Mouse (Mus musculus): ENCODE results near the gene Stx18. TPM values are rescaled to one million over a fixed set of nuclear protein-coding genes. Genes with fewer than 3 reads are reported as not detected.

Stx18 gene
- polyA plus RNA-seq, 1 experiment = 15.3 TPM

- no peak overlapping the region for H3K27ac ChIP-seq (ENCODE audit: insufficient read depth, low read length)
Observed at GRCm38 (mm10) chr5:38039796-38040195, 1.3 kb downstream of the Stx18 start.

DNA sequence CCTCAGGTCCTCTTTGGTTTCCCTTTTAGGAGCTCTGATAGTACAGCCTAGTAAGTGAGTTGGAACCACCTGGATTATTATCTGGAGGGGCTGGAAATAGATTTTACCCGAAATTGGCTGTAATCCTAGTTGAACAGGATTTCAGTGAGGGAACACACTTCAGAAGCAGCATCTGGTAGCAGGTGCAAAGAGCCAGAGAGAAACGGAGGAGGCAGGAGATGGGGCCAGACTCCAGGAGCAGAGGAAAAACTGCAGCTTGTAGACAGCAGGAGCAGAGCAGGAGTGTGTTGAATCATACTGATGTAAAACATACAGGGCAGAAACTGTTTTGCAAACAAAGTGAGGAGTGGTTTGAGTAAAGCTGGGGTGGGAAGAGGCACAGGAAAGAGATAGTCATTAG lies 6.4 kb downstream of the Stx18 start:
- Histone ChIP-seq H3K36me3 (ENCODE audit: control insufficient read depth, insufficient read depth, low read length, poor library complexity, severe bottlenecking) (no peaks in the 10 kb centered on the region), H3K9me3 (replicated peaks; ENCODE audit: control insufficient read depth, insufficient read depth, low read length, poor library complexity, severe bottlenecking) (no peaks in the 10 kb centered on the region), H3K9ac (ENCODE audit: low read depth, poor library complexity, severe bottlenecking) (no peak overlapping the region), H3K27ac (ENCODE audit: insufficient read depth, low read length) (no peak overlapping the region), H3K27me3 (ENCODE audit: control insufficient read depth, insufficient read depth, low read length, poor library complexity, severe bottlenecking) (no peaks in the 10 kb centered on the region), H3K4me1 (ENCODE audit: control insufficient read depth, insufficient read depth, low read length) (no peaks in the 10 kb centered on the region), H3K4me3 (ENCODE audit: low read depth, low read length) (no peak overlapping the region)
- TF ChIP-seq EP300 (IDR thresholded peaks at IDR 0.05; ENCODE audit: insufficient read depth, low read depth, low read length) (no peak), CTCF (IDR thresholded peaks at IDR 0.05; ENCODE audit: low read depth, low read length) (no peak), POLR2A (IDR thresholded peaks at IDR 0.05; ENCODE audit: insufficient read depth, low read length) (no peak)

More at GRCm38 (mm10) chr5:38039796-38040195, 1.3 kb downstream of the Stx18 start:
- no peaks in the 10 kb centered on the region for H3K9me3 ChIP-seq (replicated peaks; ENCODE audit: control insufficient read depth, insufficient read depth, low read length, poor library complexity, severe bottlenecking)
- H3K4me1 ChIP-seq (ENCODE audit: control insufficient read depth, insufficient read depth, low read length) = no peaks in the 10 kb centered on the region
- H3K9ac ChIP-seq (ENCODE audit: low read depth, poor library complexity, severe bottlenecking) = peak overlapping the region; percentile 42
- H3K36me3 ChIP-seq (ENCODE audit: control insufficient read depth, insufficient read depth, low read length, poor library complexity, severe bottlenecking) = no peaks in the 10 kb centered on the region
- no peak for TF ChIP-seq EP300 (IDR thresholded peaks at IDR 0.05; ENCODE audit: insufficient read depth, low read depth, low read length)
- no peak for TF ChIP-seq CTCF (IDR thresholded peaks at IDR 0.05; ENCODE audit: low read depth, low read length)
- TF ChIP-seq POLR2A (IDR thresholded peaks at IDR 0.05; ENCODE audit: insufficient read depth, low read length) = no peak
- H3K27me3 ChIP-seq (ENCODE audit: control insufficient read depth, insufficient read depth, low read length, poor library complexity, severe bottlenecking) = no peaks in the 10 kb centered on the region
- peak overlapping the region; percentile 91 for H3K4me3 ChIP-seq (ENCODE audit: low read depth, low read length)

- H3K9ac ChIP-seq (ENCODE audit: low read depth, poor library complexity, severe bottlenecking) = no peak overlapping the region
- no peaks in the 10 kb centered on the region for H3K36me3 ChIP-seq (ENCODE audit: control insufficient read depth, insufficient read depth, low read length, poor library complexity, severe bottlenecking)
- no peaks in the 10 kb centered on the region for H3K27me3 ChIP-seq (ENCODE audit: control insufficient read depth, insufficient read depth, low read length, poor library complexity, severe bottlenecking)
- no peaks in the 10 kb centered on the region for H3K9me3 ChIP-seq (replicated peaks; ENCODE audit: control insufficient read depth, insufficient read depth, low read length, poor library complexity, severe bottlenecking)
- no peaks in the 10 kb centered on the region for H3K4me1 ChIP-seq (ENCODE audit: control insufficient read depth, insufficient read depth, low read length)
- no peak for TF ChIP-seq CTCF (IDR thresholded peaks at IDR 0.05; ENCODE audit: low read depth, low read length)
- TF ChIP-seq POLR2A (IDR thresholded peaks at IDR 0.05; ENCODE audit: insufficient read depth, low read length) = no peak
- TF ChIP-seq EP300 (IDR thresholded peaks at IDR 0.05; ENCODE audit: insufficient read depth, low read depth, low read length) = no peak
- no peak overlapping the region for H3K27ac ChIP-seq (ENCODE audit: insufficient read depth, low read length)
- H3K4me3 ChIP-seq (ENCODE audit: low read depth, low read length) = no peak overlapping the region
Observed at GRCm38 (mm10) chr5:38048177-38048576, 9.6 kb downstream of the Stx18 start.

DNA sequence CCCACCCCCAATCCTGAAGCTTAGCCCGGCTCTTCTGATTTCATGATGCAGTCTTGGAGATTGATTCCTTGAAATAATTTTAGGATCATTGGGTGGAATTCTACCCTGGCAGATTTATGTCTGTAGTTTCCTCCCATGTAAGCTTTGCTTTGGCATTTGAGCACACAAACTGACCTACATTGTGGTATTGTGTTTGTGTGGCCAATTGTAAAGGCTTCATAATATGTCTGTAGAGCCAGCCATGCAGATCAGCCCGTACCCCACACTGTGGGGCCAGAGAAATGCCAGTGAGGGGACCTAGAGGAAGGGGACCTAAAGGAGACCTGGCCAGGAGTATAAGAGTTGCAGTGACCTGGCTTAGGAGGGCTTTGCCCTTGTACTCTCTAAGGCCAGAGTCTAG lies 22.5 kb downstream of the Stx18 start:
- H3K9ac ChIP-seq (ENCODE audit: low read depth, poor library complexity, severe bottlenecking) = no peak overlapping the region
- TF ChIP-seq CTCF (IDR thresholded peaks at IDR 0.05; ENCODE audit: low read depth, low read length) (no peak), POLR2A (IDR thresholded peaks at IDR 0.05; ENCODE audit: insufficient read depth, low read length) (no peak), EP300 (IDR thresholded peaks at IDR 0.05; ENCODE audit: insufficient read depth, low read depth, low read length) (no peak)
- H3K36me3 ChIP-seq (ENCODE audit: control insufficient read depth, insufficient read depth, low read length, poor library complexity, severe bottlenecking) = no peaks in the 10 kb centered on the region
- H3K4me3 ChIP-seq (ENCODE audit: low read depth, low read length) = no peak overlapping the region
- H3K27ac ChIP-seq (ENCODE audit: insufficient read depth, low read length) = no peak overlapping the region
- no peaks in the 10 kb centered on the region for H3K27me3 ChIP-seq (ENCODE audit: control insufficient read depth, insufficient read depth, low read length, poor library complexity, severe bottlenecking)
- H3K9me3 ChIP-seq (replicated peaks; ENCODE audit: control insufficient read depth, insufficient read depth, low read length, poor library complexity, severe bottlenecking) = no peaks in the 10 kb centered on the region; the same call in 1 of the 2 replicates
- no peaks in the 10 kb centered on the region for H3K4me1 ChIP-seq (ENCODE audit: control insufficient read depth, insufficient read depth, low read length)

DNA sequence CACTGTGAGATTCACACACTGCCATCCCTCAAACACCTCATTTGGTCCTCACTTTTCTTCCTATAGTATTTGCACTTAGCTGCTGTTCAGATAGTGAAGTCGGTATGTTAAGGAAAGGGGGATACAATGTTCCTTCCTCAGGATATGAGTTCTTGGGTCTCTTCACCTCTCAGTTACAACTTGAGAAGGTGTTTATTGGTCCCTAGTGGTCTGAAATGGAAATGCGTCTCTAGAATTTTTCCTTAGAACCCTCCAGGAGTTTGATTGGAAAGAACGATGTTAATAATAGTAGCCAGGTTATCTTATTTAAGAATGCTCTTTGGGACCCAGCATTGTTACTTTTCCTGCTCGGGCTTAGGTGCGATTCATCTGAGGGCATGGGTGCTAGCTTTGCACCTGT lies 24.2 kb downstream of the Stx18 start:
- no peaks in the 10 kb centered on the region for H3K4me1 ChIP-seq (ENCODE audit: control insufficient read depth, insufficient read depth, low read length)
- no peak overlapping the region for H3K27ac ChIP-seq (ENCODE audit: insufficient read depth, low read length)
- no peaks in the 10 kb centered on the region for H3K27me3 ChIP-seq (ENCODE audit: control insufficient read depth, insufficient read depth, low read length, poor library complexity, severe bottlenecking)
- TF ChIP-seq CTCF (IDR thresholded peaks at IDR 0.05; ENCODE audit: low read depth, low read length) (no peak), EP300 (IDR thresholded peaks at IDR 0.05; ENCODE audit: insufficient read depth, low read depth, low read length) (no peak)
- no peak overlapping the region for H3K9ac ChIP-seq (ENCODE audit: low read depth, poor library complexity, severe bottlenecking)
- H3K9me3 ChIP-seq (replicated peaks; ENCODE audit: control insufficient read depth, insufficient read depth, low read length, poor library complexity, severe bottlenecking) = no peaks in the 10 kb centered on the region; the same call in 1 of the 2 replicates
- H3K4me3 ChIP-seq (ENCODE audit: low read depth, low read length) = no peak overlapping the region
- no peaks in the 10 kb centered on the region for H3K36me3 ChIP-seq (ENCODE audit: control insufficient read depth, insufficient read depth, low read length, poor library complexity, severe bottlenecking)

DNA sequence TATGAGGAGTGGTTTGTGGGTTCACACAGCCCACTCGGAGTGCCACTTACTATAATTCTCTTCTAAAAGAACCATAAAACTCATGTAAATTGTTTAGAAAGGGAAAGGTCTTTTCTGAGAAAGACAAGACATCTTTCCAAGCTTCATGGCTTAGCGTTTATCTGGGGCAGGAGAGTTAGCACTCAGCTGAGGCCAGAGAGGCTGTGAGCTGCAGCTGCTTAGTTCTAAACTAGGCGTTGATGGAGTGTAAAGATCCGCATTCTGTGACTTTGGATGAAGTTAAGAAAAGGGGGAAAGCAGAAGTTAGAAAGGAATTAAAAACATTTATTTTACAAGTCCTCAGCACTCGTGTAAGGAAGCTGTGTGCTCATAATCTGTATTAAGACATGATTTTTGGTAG lies 24.8 kb downstream of the Stx18 start:
- no peak overlapping the region for H3K4me3 ChIP-seq (ENCODE audit: low read depth, low read length)
- H3K9ac ChIP-seq (ENCODE audit: low read depth, poor library complexity, severe bottlenecking) = no peak overlapping the region
- H3K4me1 ChIP-seq (ENCODE audit: control insufficient read depth, insufficient read depth, low read length) = no peaks in the 10 kb centered on the region
- no peak for TF ChIP-seq EP300 (IDR thresholded peaks at IDR 0.05; ENCODE audit: insufficient read depth, low read depth, low read length)
- TF ChIP-seq CTCF (IDR thresholded peaks at IDR 0.05; ENCODE audit: low read depth, low read length) = no peak
- no peak for TF ChIP-seq POLR2A (IDR thresholded peaks at IDR 0.05; ENCODE audit: insufficient read depth, low read length)
- H3K27me3 ChIP-seq (ENCODE audit: control insufficient read depth, insufficient read depth, low read length, poor library complexity, severe bottlenecking) = no peaks in the 10 kb centered on the region
- H3K36me3 ChIP-seq (ENCODE audit: control insufficient read depth, insufficient read depth, low read length, poor library complexity, severe bottlenecking) = no peaks in the 10 kb centered on the region
- no peak overlapping the region for H3K27ac ChIP-seq (ENCODE audit: insufficient read depth, low read length)
- no peaks in the 10 kb centered on the region; the same call in 1 of the 2 replicates for H3K9me3 ChIP-seq (replicated peaks; ENCODE audit: control insufficient read depth, insufficient read depth, low read length, poor library complexity, severe bottlenecking)

Data from ES-Bruce4 (cell line).